Comparison of ENCODE assay signal across 16 mouse cellular contexts in the genomic region with DNA sequence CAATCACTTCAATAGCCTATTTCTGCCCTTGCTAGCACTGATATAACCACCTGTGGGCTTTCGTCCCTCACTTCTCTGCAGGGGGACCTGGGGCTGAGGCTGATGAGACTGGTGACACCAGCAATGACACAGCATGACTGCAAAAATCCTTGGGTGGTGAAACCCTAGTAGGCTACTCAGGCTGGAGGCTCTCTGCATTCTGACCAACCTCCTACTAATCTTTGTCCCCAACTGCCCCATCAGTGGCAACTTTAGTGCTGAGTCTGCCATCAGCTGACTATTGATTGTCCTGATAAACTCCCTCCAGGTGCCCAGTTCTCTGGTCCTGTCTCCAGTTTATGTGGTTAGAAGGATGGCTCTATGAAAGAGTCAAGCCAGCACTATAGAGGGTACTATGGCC. TPM values are rescaled to one million over a fixed set of nuclear protein-coding genes. Genes with fewer than 3 reads are reported as not detected.
DNase-seq lines count a peak whose midpoint lies in the region; ATAC-seq and TF ChIP-seq lines count a peak whose summit lies in the region.
"Had no signal": no experiment of that assay in that cellular context is flagged by ENCODE, and none has a peak within 500 bp of the region (broad histone marks: within the 10 kb centered on the region; RNA-seq: fewer than 3 reads in every experiment).

No protein-coding gene starts in this region.

- TF ChIP-seq POLR2A in liver, adult 2 months (IDR thresholded peaks at IDR 0.05; ENCODE audit: extremely low read depth, insufficient read depth, low read length): no peak

- peak overlapping the region; percentile 98 for H3K27ac ChIP-seq in heart, embryonic 13.5 days (replicated peaks)
- peak overlapping the region; percentile 21 for H3K27ac ChIP-seq in liver, adult 2 months (replicated peaks; ENCODE audit: insufficient read depth, low read depth, low read length)

- 0 out of 2 replicates have a peak overlapping the region, but pooled peaks have one; percentile 13 for H3K9ac ChIP-seq in heart, embryonic 13.5 days
- H3K9ac ChIP-seq in liver, adult 2 months (ENCODE audit: low read depth, low read length): no peak overlapping the region
- H3K9ac ChIP-seq: forebrain, postnatal 0 days had no signal

- no peaks in the 10 kb centered on the region for H3K9me3 ChIP-seq in heart, embryonic 13.5 days
- no peaks in the 10 kb centered on the region for H3K9me3 ChIP-seq in megakaryocyte, embryonic 14.5 days

- H3K27me3 ChIP-seq in heart, embryonic 13.5 days (replicated peaks): no peaks in the 10 kb centered on the region
- no peaks in the 10 kb centered on the region for H3K27me3 ChIP-seq in megakaryocyte, embryonic 14.5 days (replicated peaks)
- no peaks in the 10 kb centered on the region for H3K27me3 ChIP-seq in liver, adult 2 months (ENCODE audit: control insufficient read depth, insufficient read depth, low read length)
- H3K27me3 ChIP-seq: Patski had no signal

- no peak for ATAC-seq in heart, embryonic 13.5 days (ENCODE audit: extremely low read depth, insufficient number of reproducible peaks, low FRiP score, low TSS enrichment)
- ATAC-seq in megakaryocyte, adult 5-6 weeks (ENCODE audit: poor library complexity, severe bottlenecking): no peak
- ATAC-seq: forebrain, postnatal 0 days had no signal

- 72% methylated on average over 1 of the region's 1 CpGs for whole genome bisulfite sequencing in heart, embryonic 13.5 days
- 63% methylated on average over 1 of the region's 1 CpGs for WGBS in liver, adult 2 months

- no peak for DNase-seq in heart, adult 9 months (ENCODE audit: low spot score in 2 of 2)
- peak; percentile 80 for DNase-seq in liver, adult 2 months (ENCODE audit: extremely low read depth, low read depth, low spot score)
- no peak for DNase-seq in cerebellum, postnatal 4 days (ENCODE audit: low spot score in 2 of 2)
- no peak for DNase-seq in adrenal gland, adult 2 months
- DNase-seq in gastrocnemius, postnatal 4 days (ENCODE audit: low spot score in 2 of 2): no peak
- DNase-seq: adrenal gland, adult 8-10 months; forebrain, postnatal 0 days; kidney, adult 9 months; lung, postnatal 4 days; thymus, adult 2 months had no signal

- H3K4me2 ChIP-seq in heart, embryonic 13.5 days: no peak overlapping the region

- no peak for TF ChIP-seq CTCF in liver, adult 2 months (IDR thresholded peaks at IDR 0.05; ENCODE audit: low read depth, low read length)

- H3K79me2 ChIP-seq in liver, adult 2 months (ENCODE audit: control insufficient read depth, insufficient read depth, low read length): no peaks in the 10 kb centered on the region

- H3K4me1 ChIP-seq in heart, embryonic 13.5 days: peaks cover 92% of the 10 kb centered on the region
- H3K4me1 ChIP-seq in megakaryocyte, embryonic 14.5 days: peaks cover 82% of the 10 kb centered on the region
- H3K4me1 ChIP-seq in liver, adult 2 months (ENCODE audit: control insufficient read depth, insufficient read depth, low read length): peaks cover 7% of the 10 kb centered on the region

- H3K36me3 ChIP-seq in heart, embryonic 13.5 days: peaks cover 76% of the 10 kb centered on the region
- H3K36me3 ChIP-seq in megakaryocyte, embryonic 14.5 days (replicated peaks; ENCODE audit: low read length): peaks cover 33% of the 10 kb centered on the region
- no peaks in the 10 kb centered on the region for H3K36me3 ChIP-seq in liver, adult 2 months (ENCODE audit: control insufficient read depth, insufficient read depth, low read length)

- no peak overlapping the region for H3K4me3 ChIP-seq in heart, embryonic 13.5 days
- H3K4me3 ChIP-seq in megakaryocyte, embryonic 14.5 days (replicated peaks): peak overlapping the region; percentile 69
- H3K4me3 ChIP-seq in liver, adult 2 months (ENCODE audit: insufficient read depth, low read depth, low read length): no peak overlapping the region

RNA-seq across cellular contexts. Expression of a gene that starts 54.6 kb away (rescaled TPM):
- polyA plus RNA-seq in heart, embryonic 13.5 days (2015; fragmentation: Nextera tagmentation; extraction: Ambion mirVana): 64.6 and 78.2 TPM in 2 replicates
- not detected in 2 replicates for polyA plus RNA-seq in megakaryocyte, embryonic 14.5 days (2012; ENCODE audit: insufficient read depth, low replicate concordance)
- total RNA-seq in megakaryocyte, adult 5-6 weeks (2015): 0.23 and 0.38 TPM in 2 replicates
- total RNA-seq in megakaryocyte, adult 5-6 weeks (2017): 0.16 TPM in 1 of 2 replicates, not detected in the other
- total RNA-seq in liver, adult 2 months (2014; rRNA removed): 56.4 and 67.3 TPM in 2 replicates
- polyA plus RNA-seq in liver, adult 2 months (2012; rRNA removed): 75.7 and 82.3 TPM in 2 replicates
- 10 to 100 TPM; 46.1 to 86.5 TPM for total RNA-seq in adrenal gland, adult 2 months (2021)
- 11.0 and 13.5 TPM in 2 replicates for polyA plus RNA-seq in adrenal gland, adult 2 months (2012; rRNA removed)
- total RNA-seq in gastrocnemius, postnatal 4 days (2021): 10 to 100 TPM; 60.0 to 67.4 TPM
- total RNA-seq: hematopoietic stem cell, adult 5-6 weeks; monocyte, adult 5-6 weeks had no signal

Comparison
In these comparisons a context has a peak if more than half of its experiments do, and no peak if none do; other contexts are left out.
1. RNA of a gene that starts 54.6 kb away (total RNA-seq): 46.1 to 86.5 TPM in adrenal gland, adult 2 months, 60.0 to 67.4 TPM in gastrocnemius, postnatal 4 days and 56.4 to 67.3 TPM in liver, adult 2 months; 0.16 to 0.38 TPM in megakaryocyte, adult 5-6 weeks; every median in the first group is over 10 times any median in the second.